Mouse (Mus musculus) heart, adult 9 months (tissue): ENCODE measurements around the gene Sult4a1.
"Not testable (repeated sequence)": the region's sequence is repeated elsewhere in the genome, so short reads cannot be mapped to it uniquely, and the experiment has no call there.

Source experiments
- DNase-seq, 2 experiments: peaks; one replicate each; pipeline ENCODE4 v3.0.0; 2022; ENCODE audit warnings: low spot score in 2 of 2

Sult4a1 gene

DNA sequence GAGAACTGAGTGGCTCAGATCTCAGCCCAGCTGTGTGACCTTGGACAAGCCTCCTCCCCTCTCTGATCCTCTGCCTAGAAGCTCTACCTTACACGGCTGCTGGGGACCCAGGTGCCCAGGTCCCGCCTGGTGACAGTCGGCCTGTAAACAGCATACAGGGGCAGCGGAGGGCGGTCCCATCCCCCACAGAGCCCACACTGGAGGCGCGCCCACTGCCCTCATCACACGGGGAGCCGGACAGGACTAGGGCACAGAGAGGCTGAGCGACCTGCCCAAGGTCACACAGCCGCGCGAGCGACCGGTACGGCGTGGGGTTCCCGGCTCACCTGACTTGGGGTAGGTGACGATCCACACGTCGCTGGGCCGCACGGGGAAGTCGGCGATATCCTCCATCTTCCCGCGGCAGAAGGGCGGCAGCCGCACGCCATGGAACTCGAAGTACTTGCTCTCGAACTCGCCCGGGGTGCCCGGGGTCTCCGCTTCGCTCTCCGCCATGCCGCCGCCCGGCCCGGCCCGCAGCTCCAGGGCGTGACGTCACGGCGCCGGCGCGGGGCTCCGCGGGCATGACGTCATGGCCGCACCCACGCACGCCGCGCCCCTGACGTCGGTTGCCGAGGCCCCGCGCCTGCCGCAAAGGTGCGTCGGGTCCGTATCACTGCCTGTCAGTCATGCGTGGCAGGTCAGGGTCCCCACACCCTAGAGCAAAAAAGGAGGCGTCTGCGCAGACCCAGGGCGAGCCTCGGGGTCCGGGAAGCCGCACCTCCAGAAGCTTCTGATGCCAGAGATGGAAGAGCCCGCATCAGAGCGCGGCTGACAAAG lies at the start of gene Sult4a1:
Sult4a1 (minus strand) TSS at position 650 of the 819 bp plus-strand sequence.
- no peak for DNase-seq

DNA sequence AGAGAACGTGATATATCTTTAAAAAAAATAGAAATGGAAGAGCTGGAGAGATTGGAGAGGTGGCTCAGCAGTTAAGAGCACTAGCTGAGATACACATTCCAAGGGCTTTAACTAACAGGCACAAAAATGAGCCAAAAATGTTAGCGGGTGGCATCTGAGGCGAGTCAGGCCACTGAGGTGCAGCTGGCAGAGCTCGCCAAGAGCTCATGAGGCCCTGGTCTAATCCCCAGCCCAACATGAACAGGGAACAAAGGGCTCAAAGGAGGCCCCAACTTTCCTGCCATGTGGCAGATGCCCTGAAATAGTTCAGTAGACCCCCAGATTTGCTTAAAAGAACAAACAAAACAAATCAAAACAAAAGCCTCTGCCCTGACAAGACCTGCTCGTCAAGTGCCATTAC lies 35.4 kb upstream of the Sult4a1 start:
- DNase-seq, result no peak

DNA sequence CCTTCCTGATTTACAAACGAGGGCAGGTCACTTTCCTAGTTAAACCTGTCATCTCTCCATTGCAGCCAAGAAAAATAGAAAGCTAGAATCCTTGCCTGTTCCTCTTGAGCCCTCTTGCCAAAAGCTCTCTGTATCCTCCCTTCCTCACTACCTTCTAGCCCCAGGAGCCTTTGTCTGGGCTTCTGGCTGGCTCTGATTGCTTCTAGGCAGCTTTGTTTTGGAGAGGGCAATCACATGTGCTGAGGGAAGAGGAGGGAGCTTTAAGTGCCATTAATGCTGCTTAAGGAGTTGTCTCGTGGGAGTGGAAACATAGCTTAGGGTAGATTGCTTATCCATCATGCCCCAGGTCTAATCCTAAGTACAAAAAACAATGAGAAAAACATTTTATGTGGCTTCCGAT lies 34.6 kb upstream of the Sult4a1 start:
- no peak for DNase-seq

DNA sequence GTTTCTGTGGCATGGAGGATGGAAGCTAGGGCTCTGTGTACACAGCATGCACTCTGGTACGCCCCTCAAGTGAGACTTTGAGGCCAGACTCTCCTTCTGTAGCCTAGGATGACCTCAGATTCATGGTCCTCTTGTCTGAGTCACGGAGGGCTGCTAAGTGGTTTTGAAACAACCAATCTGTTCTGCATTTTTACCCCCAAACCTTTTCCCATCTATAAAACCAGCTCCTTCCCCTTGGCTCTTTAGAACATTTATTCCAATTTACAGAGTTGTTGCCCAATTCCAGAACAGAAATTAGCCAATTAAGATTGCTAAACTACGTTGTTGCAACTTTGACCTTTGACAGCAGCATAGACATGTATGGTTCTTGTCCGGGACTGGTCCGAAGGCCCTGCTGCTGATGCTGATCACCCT lies 34.0 kb upstream of the Sult4a1 start:
- no peak for DNase-seq

DNA sequence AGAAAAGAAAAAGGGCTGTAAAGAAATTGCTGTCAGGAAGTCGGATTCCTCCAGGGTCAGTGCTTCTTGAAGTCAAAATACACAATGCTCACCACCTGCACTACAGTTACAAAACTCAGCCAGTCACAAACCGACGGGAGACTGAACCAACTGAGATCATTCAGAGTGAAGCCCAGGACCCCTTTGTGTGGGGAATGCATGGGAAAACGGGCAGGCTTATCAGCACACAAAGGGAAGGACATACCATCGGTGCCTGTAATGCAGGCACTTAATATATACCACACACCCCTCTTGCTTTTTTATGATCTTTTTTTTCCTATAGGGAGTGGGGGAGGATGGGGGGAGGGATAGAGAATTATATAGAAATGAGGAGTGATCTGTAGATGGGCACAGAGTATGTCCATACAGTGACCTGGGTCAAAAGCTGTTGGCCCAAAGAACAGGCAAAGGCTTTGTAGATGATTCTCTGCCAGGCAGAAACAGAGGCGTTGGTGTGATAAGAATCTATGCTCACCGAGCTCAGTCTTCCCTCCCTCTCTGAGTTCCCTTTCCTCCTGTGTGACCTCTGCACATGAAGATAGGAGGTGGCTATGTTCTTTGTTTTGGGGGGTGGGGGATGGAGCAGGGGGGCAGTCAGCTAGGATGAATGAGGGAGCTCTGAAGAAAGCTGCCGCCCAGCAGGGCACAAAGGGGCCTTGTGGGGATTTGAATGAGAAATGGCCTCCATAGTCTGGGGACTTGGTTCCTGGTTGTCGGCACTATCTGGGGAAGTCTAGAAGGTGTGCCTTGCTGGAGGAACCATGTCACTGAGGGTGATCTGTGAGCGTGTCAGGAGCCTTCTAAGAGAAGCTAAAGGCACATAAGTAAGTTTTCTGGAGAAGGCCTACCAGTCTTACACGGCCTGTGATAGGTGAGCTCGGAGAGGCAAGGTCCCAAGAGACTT lies 31.2 kb upstream of the Sult4a1 start:
- DNase-seq, result no peak

DNA sequence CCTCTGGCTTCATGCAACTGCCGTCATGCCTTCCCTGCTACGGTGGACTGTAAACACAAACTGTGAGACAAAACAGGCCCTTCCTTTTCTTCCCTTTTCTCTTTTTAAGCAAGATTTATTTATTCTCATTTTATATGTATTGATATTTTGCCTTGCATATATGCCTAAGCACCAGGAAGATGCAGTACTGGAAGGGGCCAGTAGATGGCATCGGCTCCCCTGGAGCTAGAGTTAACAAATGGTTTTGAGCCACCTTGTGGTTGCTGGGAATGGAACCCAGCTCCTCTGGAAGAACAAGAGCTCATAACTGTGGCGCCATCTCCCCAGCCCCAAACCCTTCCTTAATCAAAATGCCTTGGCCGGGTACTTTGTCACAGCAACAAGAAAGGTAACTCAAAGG lies 29.9 kb upstream of the Sult4a1 start:
- DNase-seq, result no peak

DNA sequence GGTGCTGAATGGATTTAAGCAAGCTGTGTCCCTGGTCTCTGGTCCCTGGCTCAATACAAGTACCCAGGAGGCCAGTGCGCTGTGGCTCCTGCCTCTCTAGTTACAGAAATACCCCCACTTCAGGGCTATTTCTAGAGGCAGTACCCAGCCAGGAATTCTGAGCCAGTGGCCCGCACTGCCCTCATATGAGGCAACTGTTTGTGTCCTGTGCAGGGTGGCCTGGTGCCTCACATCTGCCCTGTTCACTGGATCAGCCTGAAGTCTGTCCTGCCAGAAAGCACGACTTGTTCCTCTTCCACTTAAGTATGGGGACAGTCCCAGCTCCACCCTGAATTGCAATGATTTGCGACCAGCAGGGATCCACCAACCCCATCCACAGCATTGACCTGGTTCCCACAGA lies 27.9 kb upstream of the Sult4a1 start:
- DNase-seq, result peak; percentile 76 to 82

DNA sequence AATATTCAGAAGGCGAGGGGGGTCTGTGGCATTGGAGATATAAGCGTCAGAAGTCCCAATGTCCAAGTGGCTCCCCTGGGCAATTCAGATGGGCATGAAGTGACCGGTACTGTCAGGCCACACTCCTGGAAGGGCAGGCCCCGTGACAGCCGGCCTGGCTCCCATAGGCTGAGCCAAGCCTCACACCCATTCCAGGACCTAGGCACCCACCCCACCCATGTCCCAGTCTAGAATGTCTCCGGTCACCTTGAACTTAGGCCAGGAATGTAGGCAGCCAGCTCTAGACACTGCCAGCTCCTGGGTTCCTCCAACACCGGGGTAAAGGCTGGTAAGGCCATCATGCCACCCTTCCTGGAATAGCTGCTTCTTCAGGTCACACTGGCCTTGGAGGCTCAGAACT lies 26.4 kb upstream of the Sult4a1 start:
- peak; percentile 79 to 81 for DNase-seq

DNA sequence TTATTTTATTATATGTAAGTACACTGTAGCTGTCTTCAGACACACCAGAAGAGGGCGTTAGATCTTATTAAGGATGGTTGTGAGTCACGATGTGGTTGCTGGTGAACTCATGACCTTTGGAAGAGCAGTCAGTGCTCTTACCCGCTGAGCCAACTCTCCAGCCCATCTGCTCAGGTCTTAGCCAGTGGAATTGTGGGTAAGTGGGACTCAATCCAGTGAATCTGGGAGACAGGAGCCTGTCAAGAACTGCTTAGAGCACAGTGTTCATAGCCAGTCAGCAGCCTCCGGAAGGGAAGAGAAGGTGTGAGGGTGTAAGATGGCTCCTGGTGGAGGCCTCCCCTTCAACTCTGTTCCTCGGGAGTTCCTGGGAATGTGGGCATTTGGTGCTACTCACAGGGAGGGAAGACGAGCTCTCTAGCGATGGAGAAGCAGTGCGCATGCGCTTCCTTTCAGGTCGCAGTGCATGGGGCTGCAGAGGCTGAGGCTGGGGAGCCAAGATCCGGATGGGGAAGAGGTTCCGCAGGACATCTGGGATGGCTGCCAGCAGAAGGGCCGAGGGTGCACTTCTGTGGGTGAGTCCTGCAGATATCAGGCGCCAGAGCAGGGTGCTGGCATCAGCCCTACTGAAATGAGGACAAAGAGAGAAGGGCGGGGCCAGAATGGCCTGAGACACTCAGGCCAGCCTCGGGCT lies 25.7 kb upstream of the Sult4a1 start:
- peak; percentile 79 to 83 for DNase-seq

DNA sequence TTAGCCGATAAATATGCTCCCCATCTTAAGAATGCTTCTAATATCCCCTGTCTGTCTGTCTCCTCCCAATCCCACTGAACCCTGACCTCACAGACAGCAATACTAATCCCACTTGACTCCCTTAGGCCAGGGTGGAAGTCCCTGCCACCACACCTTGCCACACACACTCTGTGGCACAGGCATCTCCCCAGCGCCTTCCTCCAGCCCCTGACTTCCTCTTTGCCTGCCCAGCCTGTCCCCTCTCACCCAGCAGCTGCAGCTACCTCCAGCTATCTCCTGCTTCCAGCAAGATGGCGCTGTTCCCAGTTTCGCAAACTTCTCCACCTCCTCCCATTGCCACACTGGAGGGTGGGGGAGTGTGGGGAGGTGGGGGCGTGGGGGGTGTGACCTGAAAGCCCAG lies 21.3 kb upstream of the Sult4a1 start:
- no peak for DNase-seq

DNA sequence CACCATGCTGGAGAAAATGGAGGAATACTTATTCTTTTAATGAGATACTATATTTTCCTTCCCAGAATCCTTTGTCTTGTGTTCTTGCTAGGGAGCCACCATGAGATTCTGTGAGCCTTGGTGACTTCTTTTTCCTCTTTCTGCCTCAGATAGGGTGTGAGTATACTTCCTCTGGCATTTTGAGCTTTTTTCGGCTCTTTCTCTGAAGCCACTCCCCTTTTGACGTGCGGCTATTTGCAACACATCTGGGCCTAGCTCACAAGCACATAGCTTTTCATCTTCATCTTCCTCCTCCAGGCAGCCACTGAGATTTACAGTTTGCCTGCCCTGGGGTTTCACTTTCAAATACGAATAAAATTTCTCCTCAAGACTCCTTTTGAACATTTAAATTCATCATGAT lies 20.9 kb upstream of the Sult4a1 start:
- DNase-seq, result no peak

DNA sequence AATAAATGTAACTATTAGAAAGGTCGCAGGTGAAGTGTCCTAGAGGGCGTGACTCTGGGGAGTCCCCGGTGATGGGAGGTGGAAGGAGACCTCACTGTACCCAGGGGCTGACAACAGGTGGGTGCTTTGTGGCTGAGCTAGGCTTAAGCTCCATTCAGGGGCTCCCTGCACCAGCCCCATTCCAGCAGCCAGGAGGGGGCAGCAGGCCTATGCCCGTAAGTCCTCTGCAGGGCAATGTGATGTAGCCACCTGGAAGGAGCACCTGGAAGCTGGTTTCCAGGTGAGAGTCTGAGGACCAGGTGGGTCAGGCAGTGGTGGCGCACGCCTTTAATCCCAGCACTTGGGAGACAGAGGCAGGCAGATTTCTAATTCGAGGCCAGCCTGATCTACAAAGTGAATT lies 18.5 kb upstream of the Sult4a1 start:
- DNase-seq, result no peak

DNA sequence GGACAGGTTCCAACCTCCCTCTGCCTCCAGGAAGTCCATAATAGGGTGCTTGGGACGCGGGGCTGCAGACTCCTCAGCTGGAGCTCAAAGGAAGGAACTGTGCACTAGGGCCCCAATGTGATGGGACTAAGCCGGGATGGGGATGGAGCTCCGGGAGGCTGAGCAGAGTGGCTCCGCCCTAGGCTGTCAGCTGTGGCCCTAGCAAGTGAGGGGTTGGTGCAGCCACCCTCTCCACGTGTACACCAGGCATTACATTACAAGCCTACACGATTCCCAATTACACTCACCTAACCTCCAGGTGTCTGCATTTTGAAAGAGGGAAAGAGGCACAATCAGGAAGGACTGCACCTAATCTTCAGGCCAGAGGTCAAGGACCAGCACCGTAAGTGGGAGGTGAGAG lies 17.5 kb upstream of the Sult4a1 start, which contains the start of gene Pnpla5:
Pnpla5 (minus strand) TSS at position 101 of the 400 bp plus-strand sequence.
- no peak for DNase-seq

DNA sequence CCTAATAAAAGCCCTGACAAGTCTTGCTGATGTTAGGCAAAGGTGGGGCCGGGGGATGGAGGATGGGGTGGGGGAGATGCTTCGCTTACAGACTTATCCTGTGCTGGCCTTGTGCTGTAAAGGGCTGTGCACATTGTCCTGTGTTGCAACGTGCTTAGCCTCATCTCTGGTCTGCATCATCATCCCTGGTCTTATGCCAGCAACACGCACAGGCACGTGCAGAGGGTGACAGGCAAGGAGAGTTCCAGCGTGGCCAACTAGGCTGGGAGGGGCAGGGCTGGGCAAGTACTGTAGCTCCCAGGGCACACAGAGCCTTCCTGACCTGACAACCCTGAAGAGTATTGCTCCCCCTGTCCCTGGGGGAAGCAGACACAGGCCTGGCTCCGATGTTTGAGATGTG lies 15.5 kb upstream of the Sult4a1 start:
- DNase-seq, result no peak

DNA sequence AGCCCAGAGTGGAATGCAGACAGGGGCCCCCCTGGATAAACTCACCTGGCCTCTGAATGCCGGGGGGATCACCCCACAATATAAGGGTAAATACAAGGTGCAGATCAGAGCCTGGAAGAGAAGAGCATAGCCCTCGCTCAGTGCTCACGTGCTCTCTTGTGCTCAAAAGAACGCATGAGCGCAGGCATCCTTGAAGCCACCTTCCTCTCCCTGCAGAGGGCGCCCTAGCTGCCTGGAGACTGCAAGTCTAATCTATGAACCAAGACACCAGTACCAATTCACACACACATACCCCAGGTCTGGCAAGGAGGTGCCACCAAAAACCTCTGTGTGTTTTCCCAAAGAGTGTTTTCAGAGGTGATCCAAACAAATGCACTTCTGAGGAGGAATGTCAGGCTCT lies 15.1 kb upstream of the Sult4a1 start:
- no peak for DNase-seq

DNA sequence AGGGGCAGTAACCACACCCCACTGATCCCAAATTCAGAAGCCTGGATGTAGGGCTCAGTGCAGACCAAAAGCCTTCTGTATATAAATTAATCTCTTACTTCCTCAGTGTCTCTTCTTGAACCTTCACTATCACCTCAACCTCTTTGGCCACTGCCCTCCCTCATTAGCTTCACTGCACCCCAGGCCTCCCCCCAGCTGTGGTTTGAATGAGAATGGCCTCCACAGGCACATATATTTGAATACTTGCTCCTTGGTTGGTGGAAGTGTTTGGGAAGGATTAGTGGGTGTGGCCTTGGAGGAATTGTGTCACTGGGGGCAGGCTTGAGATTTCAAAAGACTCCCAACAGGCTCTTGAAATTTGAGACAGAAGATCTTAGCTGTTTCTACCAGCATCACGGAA lies 10.9 kb upstream of the Sult4a1 start:
- no peak for DNase-seq

DNA sequence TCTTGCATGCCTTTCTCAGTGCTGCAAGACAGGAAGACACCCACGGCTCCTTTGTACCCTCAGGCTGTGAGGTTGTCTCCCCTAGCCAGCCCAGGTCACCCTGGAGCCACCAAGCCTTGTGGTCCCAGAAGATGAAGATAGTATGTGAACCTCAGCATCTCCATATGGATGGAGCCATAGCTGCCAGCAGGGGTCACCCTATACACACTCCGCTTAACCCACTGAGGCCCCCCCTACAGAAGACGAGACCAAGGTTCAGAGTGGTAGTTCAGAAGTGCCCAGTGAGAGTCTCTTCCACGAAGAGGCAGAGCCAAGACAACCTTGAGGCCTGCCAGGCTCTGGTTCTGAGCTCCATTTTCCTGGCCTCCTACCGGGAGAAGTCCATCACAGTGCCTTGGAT lies 10.2 kb upstream of the Sult4a1 start:
- DNase-seq, result no peak

DNA sequence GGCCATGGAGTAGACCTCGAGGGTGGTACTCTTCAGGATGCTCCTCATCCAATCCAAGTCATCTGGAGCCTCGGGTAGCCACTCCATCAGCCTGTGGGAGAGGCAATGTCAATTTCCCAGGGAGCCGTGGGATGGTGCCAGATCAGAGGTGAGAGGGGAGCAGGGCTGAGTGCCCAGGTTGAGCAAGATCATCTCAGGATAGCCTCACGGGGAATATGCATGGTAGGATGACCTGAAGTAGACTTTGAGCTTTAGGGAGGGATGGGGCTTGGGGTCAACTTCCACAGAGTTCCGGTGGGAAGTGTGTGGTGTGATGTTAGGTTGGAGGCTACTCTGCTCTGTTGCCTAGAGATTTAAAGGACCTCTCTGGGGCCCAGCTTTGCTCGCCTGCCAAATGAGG lies 8.3 kb upstream of the Sult4a1 start:
- no peak for DNase-seq

DNA sequence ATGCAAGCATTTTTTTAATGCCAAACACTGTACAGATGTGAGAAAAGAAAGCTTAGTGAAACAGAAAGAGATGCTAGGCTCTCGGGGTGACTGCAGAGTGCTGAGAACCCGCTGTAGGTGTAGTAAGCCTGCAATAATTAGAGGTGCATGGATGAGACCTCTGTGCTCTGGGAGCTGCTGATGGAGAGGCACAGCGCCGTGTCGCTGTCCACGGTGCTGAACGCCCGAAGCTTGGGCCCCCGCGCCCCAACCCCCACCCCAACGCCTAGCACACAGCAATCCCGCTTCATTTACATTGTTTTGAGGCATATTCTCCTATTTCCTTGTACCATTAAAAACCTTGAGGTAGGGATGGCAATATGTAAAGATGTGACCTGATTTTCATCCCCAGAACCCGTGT lies 3.3 kb upstream of the Sult4a1 start:
- DNase-seq, result no peak

DNA sequence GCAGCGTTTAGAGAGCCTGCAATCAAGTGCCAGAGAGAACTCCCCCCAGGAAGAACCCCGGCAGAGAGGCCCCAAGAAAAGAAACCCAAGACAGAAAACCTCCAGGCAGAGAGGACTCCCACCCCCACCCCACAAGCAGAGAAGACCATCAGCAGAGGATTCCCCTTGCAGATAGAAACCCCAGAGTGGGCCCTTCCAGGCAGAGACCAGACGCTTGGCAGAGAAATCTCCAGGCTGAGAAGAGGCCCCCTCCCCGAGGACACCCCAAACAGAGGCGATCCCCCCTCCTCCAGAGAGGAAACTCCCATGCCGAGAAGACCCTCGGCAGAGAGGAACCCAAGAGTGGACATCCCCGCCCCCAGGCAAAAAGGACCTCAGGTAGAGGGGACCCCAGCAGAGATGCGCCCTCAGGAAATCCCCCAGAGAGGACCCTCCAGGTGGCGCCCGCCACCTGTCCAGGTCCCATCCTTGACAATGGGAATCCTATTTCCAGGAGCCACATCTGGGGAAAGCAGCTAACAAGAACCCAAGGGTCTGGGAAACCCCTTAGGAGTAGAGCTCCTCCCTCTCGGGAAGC lies 458 bp upstream of the Sult4a1 start:
- no peak for DNase-seq

DNA sequence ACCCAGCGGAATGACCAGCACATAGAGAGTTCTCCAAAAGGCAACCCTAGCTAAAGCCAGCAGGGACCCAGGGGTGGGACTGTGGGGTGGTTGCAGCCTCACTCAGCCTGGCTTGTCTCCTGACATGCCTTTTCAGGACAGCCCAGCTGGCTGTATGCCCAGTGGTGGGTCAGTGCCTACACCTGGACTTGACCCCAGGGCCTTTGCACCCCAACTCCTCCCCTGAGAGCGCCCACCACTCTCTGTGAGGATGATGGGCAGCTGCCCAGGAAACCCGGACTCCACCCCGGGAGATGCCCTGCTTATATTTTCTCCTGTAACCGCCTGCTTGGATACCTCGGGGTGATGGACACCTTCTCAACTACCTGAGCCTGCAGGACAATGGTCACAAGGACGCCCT lies 928 bp downstream of the Sult4a1 start:
- DNase-seq, result no peak

DNA sequence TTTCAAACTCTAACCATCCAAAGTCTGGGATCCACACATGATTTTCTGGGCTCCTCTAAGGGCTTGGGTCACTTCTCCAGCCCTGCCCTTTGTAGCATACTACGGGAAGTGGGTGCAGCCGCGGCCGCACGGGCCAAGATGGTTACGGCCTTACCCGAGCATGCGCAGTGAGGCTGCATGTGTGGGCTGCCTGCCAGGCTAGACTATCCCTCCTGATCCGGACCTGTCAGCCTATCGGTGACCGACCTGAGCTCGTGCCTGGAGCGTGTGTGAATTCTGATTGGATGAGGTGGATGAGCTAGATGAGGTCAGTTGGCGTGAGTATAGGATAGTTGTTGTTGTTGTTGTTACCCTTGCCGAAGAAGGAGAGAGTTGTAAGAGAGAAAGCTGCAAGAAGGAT lies 8.0 kb downstream of the Sult4a1 start:
- DNase-seq, result not testable (repeated sequence)
